Mouse (Mus musculus) brown adipose tissue, adult 24 weeks (tissue): ENCODE results near the gene Thrap3. TPM values are rescaled to one million over a fixed set of nuclear protein-coding genes. Genes with fewer than 3 reads are reported as not detected.

Experiments
- H3K27ac ChIP-seq: fragments of 200-500 bp; replicated peaks from 2 replicates; pipeline ENCODE4 v1.5.1; 2012; ENCODE audit warnings: low read depth, mild to moderate bottlenecking, low read length
- H3K4me1 ChIP-seq: fragments of 200-500 bp; 2 replicates; pipeline ENCODE4 v1.6.1; 2012; ENCODE audit warnings: low read length, mixed read lengths; ENCODE audit not compliant: control insufficient read depth, insufficient read depth, insufficient read length
- H3K4me3 ChIP-seq: fragments of 200-500 bp; 2 replicates; pipeline ENCODE4 v1.5.1; 2012; ENCODE audit warnings: low read depth, mild to moderate bottlenecking, low read length, moderate library complexity; ENCODE audit not compliant: insufficient read depth
- polyA plus RNA-seq: library from polyadenylated mRNA; stranded (reverse); fragments of >200 nt; gene quantifications from 2 replicates; pipeline ENCODE4 v1.2.4, GENCODE M21; 2012; ENCODE audit not compliant: missing spikeins, insufficient read depth, insufficient read length

Thrap3 gene
- polyA plus RNA-seq = 65.6 and 120 TPM in 2 replicates

DNA sequence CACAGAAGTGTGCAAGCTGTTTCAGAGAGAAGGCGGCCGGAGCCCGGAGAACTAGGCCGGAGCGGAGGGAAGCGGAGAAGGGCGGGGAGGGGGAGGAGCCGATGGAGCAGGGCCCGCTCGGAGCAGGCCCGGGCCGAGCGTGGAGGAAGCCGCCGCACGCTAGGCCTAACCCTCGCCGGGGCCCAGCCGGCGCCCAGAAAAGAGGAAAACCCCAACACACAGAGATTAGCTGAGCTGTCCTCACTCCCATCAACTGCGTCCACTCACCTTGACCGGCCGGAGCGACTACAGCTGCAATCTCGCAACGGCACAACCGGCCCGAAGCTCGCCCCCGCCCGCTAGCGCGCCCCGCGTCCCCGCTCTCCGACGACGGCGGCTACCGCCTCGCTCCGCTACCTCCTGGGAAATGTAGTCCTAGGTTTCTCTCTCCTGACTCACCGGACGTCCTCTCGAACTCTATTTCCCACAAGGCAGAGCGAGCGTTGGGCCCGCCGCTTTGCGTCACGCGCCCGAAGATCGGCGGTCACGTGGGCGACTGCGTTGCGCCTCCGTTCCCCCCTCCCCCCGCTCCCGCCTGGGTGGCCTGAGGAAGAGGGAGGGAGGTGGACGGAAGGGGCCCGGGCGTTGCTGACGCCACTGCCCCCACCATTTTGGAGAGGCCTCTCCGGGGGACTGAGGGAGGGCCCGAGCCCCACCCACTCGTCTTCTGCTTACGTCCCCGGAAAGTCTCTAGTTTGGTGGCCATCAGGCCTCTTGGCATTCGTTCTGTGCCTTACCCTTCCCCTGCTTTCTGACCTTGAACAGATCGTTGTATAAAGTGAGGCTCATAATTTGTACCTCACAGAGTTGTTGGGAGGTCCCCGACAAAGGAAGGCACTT, at the start of gene Thrap3:
Gene Thrap3 (minus strand): TSS at position 458 of the 879 bp plus-strand sequence.
- Histone ChIP-seq H3K27ac (peak within 1 kb of the TSS; percentile 100), H3K4me1 (peaks cover 18% of the 10 kb centered on the region), H3K4me3 (peak within 1 kb of the TSS; percentile 96)

DNA sequence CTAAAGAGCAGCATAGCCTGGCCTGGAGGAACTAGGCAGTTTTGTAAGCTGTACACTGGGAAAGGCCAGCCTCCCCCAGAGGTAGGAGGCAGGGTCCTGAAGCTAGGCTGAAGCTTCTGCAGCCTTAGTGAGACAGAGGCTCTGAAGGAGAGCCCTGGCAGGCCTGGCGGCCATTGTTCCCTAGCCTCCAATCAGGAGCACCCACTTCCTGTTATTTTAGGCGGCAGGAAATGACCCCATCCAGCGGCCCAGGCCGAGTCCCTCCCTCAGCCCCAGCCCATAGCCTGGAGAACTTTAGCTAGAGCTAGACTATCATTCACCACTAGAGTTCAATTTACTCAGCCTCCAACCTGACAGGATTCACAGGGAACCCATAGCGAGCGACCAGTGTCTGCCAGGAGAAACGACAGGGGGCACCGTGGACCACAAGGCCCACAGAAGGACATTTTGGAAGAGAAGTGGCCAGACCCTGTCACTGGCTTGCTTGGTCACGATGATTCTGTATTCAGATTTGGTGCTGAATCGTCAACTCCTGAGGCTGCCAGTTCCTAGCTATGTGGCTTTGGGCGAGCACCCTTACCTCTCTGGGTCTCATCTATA, 49.2 kb upstream of the Thrap3 start:
- H3K4me1 ChIP-seq = peaks cover 39% of the 10 kb centered on the region

DNA sequence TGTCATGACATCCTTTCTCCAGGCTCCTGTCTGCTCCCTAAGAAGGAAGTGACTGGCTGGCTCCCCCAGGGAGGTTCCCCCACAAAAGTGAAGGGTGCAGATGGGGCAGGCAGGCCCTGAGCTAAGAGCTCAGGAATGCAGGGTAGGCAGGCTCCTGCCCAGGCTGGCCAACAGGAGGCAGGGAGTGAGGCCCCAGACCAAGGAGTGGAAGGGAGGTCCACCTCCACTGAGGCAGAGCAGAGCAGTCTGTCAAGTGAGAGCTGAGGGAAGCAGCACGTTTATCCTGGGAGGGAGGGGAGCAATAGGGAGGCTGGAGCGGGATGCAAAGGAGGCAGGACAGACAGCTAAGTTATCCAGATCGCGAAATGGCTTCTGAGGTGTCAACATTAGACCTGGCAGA, 48.1 kb upstream of the Thrap3 start:
- no peak overlapping the region for H3K4me3 ChIP-seq
- peak overlapping the region; percentile 76 for H3K27ac ChIP-seq
- H3K4me1 ChIP-seq = peaks cover 43% of the 10 kb centered on the region

More for the DNA sequence above, 49.2 kb upstream of the Thrap3 start:
- Histone ChIP-seq H3K27ac (peak overlapping the region; percentile 95), H3K4me3 (peak overlapping the region; percentile 44)

DNA sequence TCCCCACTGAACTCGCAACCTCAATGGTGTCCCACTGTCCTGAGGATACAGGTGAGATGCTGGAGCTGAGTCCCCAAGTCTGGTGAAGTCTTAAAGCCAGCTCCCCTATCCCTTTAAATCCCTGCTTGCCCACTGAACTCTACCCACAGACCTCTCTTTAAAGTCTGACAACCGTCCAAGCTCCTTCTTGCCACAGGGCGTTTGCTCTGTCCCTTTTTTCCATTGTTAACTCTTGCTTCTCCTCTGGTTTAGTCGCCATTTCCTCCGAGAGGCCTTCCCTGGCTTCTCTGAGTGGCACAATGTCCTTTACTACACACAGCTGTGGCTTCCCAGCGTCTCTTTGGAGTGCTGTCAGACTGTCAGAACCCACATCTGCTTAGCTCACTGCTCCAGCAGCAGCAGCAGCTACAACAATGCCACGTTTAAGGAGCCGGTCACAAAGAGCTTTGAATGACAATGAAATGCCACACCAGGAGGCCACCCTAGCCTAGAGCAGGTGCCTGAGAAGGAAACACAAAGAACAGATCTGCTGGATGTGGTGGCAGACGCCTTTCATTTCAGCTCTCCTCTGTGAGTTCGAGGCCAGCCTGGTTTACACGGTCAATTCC, 45.8 kb upstream of the Thrap3 start:
- peak overlapping the region; percentile 36; the same call in 1 of the 2 replicates for H3K27ac ChIP-seq
- H3K4me1 ChIP-seq = peaks cover 34% of the 10 kb centered on the region
- no peak overlapping the region for H3K4me3 ChIP-seq

- H3K4me1 ChIP-seq = peaks cover 29% of the 10 kb centered on the region
- no peak overlapping the region for H3K4me3 ChIP-seq
- H3K27ac ChIP-seq = no peak overlapping the region
Measured at GRCm38 (mm10) chr4:126246202-126246889, 43.8 kb upstream of the Thrap3 start.

- Histone ChIP-seq H3K4me3 (no peak overlapping the region), H3K27ac (no peak overlapping the region)
Measured at GRCm38 (mm10) chr4:126242510-126242909, 40.0 kb upstream of the Thrap3 start.

GRCm38 (mm10) chr4:126241956-126242355, 39.4 kb upstream of the Thrap3 start:
- no peak overlapping the region for H3K4me3 ChIP-seq
- H3K27ac ChIP-seq = no peak overlapping the region
- H3K4me1 ChIP-seq = peaks cover 11% of the 10 kb centered on the region

More at GRCm38 (mm10) chr4:126242510-126242909, 40.0 kb upstream of the Thrap3 start:
- H3K4me1 ChIP-seq = peaks cover 14% of the 10 kb centered on the region

GRCm38 (mm10) chr4:126239862-126240475, 37.4 kb upstream of the Thrap3 start:
- H3K4me3 ChIP-seq = no peak overlapping the region
- no peak overlapping the region for H3K27ac ChIP-seq
- peaks cover 6% of the 10 kb centered on the region for H3K4me1 ChIP-seq

DNA sequence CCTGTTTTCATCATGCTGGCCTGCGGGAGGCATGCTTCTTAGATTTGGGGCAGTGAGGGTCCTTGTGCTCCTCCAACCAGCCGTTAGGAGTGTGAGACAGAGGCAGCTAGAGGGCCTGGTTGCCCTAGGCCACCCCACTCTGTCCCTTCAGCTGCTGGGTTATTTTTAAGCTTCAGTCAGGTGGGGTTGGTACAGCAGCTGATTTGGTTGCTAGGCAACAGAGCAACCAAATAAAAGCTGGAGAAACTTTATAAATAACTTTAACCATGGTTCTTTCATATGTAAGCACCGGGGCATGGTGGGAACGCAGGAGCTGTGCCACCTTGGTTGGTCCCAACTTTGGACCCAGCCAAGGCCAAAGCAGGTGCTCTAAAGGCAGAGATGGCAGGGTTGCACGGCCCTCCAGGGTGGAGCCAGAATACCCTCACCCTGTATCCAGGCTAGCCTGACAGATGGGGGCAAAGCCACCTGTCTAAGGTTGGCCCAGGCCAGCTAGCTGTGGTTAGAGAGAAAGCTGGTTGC, 35.2 kb upstream of the Thrap3 start:
- H3K4me3 ChIP-seq = no peak overlapping the region
- H3K4me1 ChIP-seq = peaks cover 5% of the 10 kb centered on the region
- H3K27ac ChIP-seq = no peak overlapping the region

GRCm38 (mm10) chr4:126236467-126237280, 34.1 kb upstream of the Thrap3 start:
- Histone ChIP-seq H3K27ac (no peak overlapping the region), H3K4me3 (no peak overlapping the region), H3K4me1 (no peaks in the 10 kb centered on the region)

GRCm38 (mm10) chr4:126235191-126235590, 32.6 kb upstream of the Thrap3 start:
- H3K4me1 ChIP-seq = no peaks in the 10 kb centered on the region
- no peak overlapping the region for H3K4me3 ChIP-seq
- H3K27ac ChIP-seq = no peak overlapping the region

GRCm38 (mm10) chr4:126234496-126235175, 32.1 kb upstream of the Thrap3 start:
- Histone ChIP-seq H3K27ac (no peak overlapping the region), H3K4me1 (no peaks in the 10 kb centered on the region), H3K4me3 (no peak overlapping the region)

DNA sequence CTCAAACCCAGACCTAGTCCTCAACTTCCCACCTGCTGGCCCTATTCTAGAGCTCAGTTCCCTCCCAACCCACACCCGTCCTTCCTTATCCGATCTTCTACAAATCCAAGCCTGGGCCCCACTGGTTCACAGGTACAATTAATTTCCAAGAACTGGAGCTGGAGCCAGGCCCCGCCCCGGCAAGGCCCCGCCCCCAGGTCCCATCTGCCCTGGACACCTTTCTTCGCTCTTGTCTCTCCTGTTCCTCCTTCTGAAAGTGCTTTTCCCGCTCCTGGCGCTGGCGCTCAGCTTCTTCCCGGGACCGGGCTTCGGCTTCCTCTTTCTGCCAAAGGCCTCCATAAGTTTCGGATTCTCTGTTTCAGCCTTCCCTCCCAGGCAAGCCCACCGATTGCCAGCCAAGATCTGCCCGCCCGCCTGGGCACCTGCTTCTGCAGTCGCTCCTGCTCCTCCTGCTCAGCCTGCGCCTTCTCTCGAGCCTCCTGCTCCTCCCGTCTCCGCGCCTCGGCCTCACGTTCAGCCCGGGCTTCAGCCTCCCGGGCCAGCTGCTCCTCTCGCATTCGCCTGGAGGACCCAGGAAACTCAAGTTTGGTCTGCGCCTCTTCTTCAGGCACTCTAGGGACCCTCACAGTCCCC, 31.2 kb upstream of the Thrap3 start:
- H3K27ac ChIP-seq = no peak overlapping the region
- H3K4me1 ChIP-seq = no peaks in the 10 kb centered on the region
- no peak overlapping the region for H3K4me3 ChIP-seq
